Mouse (Mus musculus): ENCODE results near the gene Pdcd2.
"Not testable (repeated sequence)": the region's sequence is repeated elsewhere in the genome, so short reads cannot be mapped to it uniquely, and the experiment has no call there.

The Pdcd2 gene

GRCm38 (mm10) chr17:15526986-15527810 lies at the start of gene Pdcd2:
TSS of gene Pdcd2 (minus strand) at chr17:15527301.
- DNase-seq (ENCODE audit: low spot score), result peak; percentile 96

- no peak for DNase-seq (ENCODE audit: low spot score)
Observed at GRCm38 (mm10) chr17:15575056-15575455, 48.0 kb upstream of the Pdcd2 start.

- no peak for DNase-seq (ENCODE audit: low spot score)
Observed at GRCm38 (mm10) chr17:15566908-15567307, 39.8 kb upstream of the Pdcd2 start.

- no peak for DNase-seq (ENCODE audit: low spot score)
Observed at GRCm38 (mm10) chr17:15564928-15565300, 37.8 kb upstream of the Pdcd2 start.

GRCm38 (mm10) chr17:15564014-15564927 lies 37.2 kb upstream of the Pdcd2 start, which contains the start of gene Prdm9:
TSS of gene Prdm9 (minus strand) at chr17:15564354.
- DNase-seq (ENCODE audit: low spot score), result peak; percentile 100

- no peak for DNase-seq (ENCODE audit: low spot score)
Observed at GRCm38 (mm10) chr17:15559946-15560345, 32.8 kb upstream of the Pdcd2 start.

GRCm38 (mm10) chr17:15549713-15550112 lies 22.6 kb upstream of the Pdcd2 start:
- no peak for DNase-seq (ENCODE audit: low spot score)

GRCm38 (mm10) chr17:15546440-15546839 lies 19.3 kb upstream of the Pdcd2 start:
- no peak for DNase-seq (ENCODE audit: low spot score)

GRCm38 (mm10) chr17:15543868-15544267 lies 16.8 kb upstream of the Pdcd2 start:
- not testable (repeated sequence) for DNase-seq (ENCODE audit: low spot score)

- DNase-seq (ENCODE audit: low spot score), result no peak
Observed at GRCm38 (mm10) chr17:15540309-15540708, 13.2 kb upstream of the Pdcd2 start.

- DNase-seq (ENCODE audit: low spot score), result no peak
Observed at GRCm38 (mm10) chr17:15536457-15536904, 9.4 kb upstream of the Pdcd2 start.

- DNase-seq (ENCODE audit: low spot score), result no peak
Observed at GRCm38 (mm10) chr17:15535943-15536342, 8.8 kb upstream of the Pdcd2 start.

- DNase-seq (ENCODE audit: low spot score), result no peak
Observed at GRCm38 (mm10) chr17:15535162-15535800, 8.2 kb upstream of the Pdcd2 start.

GRCm38 (mm10) chr17:15530141-15530540 lies 3.0 kb upstream of the Pdcd2 start:
- DNase-seq (ENCODE audit: low spot score), result peak; percentile 36

- no peak for DNase-seq (ENCODE audit: low spot score)
Observed at GRCm38 (mm10) chr17:15528887-15529286, 1.8 kb upstream of the Pdcd2 start.

GRCm38 (mm10) chr17:15527811-15528136 lies 673 bp upstream of the Pdcd2 start:
- no peak for DNase-seq (ENCODE audit: low spot score)

GRCm38 (mm10) chr17:15526304-15526703 lies 797 bp downstream of the Pdcd2 start:
- no peak for DNase-seq (ENCODE audit: low spot score)

- no peak for DNase-seq (ENCODE audit: low spot score)
Observed at GRCm38 (mm10) chr17:15518766-15519165, 8.3 kb downstream of the Pdcd2 start.

- DNase-seq (ENCODE audit: low spot score), result no peak
Observed at GRCm38 (mm10) chr17:15518186-15518585, 8.9 kb downstream of the Pdcd2 start.

- DNase-seq (ENCODE audit: low spot score), result no peak
Observed at GRCm38 (mm10) chr17:15517776-15518175, 9.3 kb downstream of the Pdcd2 start.

GRCm38 (mm10) chr17:15510694-15511093 lies 16.4 kb downstream of the Pdcd2 start:
- no peak for DNase-seq (ENCODE audit: low spot score)

GRCm38 (mm10) chr17:15499656-15500394 lies 27.3 kb downstream of the Pdcd2 start, which contains the start of the genes Psmb1 and Tbp:
TSS of gene Psmb1 (minus strand) at chr17:15499751.
TSS of gene Tbp (plus strand) at chr17:15499888.
- DNase-seq (ENCODE audit: low spot score), result peak; percentile 97
